Mouse (Mus musculus): ENCODE measurements around the gene Phf11b.
"Not testable (repeated sequence)": the region's sequence is repeated elsewhere in the genome, so short reads cannot be mapped to it uniquely, and the experiment has no call there.

The Phf11b gene

DNA sequence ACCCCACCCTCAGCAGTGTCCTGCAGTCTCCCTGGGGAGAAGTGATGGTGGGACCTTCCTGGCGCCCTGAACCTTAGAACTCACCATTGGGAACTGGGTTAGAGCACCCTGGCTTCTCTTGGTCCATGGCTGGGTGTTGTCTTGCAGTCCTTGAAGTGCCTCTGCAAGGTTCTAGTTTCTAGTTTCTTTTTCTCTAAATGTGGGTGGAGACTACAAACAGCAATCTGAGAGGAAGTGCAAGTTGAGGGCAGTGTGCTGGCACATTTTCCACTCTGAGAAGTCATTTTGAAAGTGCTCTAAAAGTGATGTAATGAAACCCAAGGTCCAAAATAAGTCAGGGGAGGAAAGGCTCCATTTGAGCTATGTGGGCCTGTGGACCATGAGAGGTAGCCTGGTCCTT, at the start of gene Phf11b:
Gene Phf11b, minus strand, starts transcription at position 163 of the 400 bp plus-strand sequence.
- not testable (repeated sequence) for DNase-seq (ENCODE audit: low read depth, low spot score)

- DNase-seq (ENCODE audit: low read depth, low spot score): not testable (repeated sequence)
These were observed 49.0 kb upstream of the Phf11b start for GRCm38 (mm10) chr14:59390181-59390580.

DNA sequence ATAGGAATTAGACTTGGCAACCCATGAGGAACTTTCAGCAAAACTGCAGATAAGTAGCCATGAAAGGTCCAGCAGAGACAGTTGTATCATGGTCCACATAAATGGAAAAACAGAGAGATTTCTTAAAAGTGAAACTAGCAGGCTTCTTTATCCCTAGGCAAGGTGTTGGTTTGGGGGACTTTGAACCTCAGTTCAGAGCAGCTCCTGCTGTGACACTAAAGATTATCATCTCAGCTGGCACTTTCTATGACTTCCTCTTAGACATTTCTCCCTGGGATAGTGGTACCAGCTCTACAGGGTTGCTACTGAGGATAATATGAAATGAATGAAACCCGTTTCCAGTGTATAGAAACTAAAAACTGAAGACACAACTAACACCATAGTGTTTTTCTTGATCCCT, 48.4 kb upstream of the Phf11b start:
- DNase-seq (ENCODE audit: low read depth, low spot score): no peak

GRCm38 (mm10) chr14:59370348-59371068, 29.4 kb upstream of the Phf11b start:
- DNase-seq (ENCODE audit: low read depth, low spot score): peak; percentile 99

- peak; percentile 80 for DNase-seq (ENCODE audit: low read depth, low spot score)
These were observed 25.4 kb upstream of the Phf11b start for GRCm38 (mm10) chr14:59366386-59367105.

DNA sequence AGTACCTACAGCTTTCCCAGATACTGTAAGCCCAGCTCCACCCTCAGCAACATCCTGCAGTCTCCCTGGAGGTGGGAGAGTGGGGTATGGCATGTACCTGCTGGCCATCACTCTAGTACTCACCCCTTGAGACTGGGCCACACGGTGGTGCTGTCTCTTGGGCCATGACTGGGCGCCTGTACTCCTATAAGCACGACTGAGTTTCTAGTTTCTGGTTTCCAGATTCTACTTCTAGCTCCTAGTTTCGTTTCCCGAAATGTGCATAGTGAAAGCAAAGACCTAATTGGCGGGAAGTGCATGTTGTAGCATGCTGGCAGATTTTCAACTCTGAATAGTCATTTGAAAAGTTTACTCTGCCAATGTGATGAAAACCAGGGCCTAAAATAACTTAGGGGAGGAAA, 24.1 kb upstream of the Phf11b start, which contains the start of gene Phf11d:
Gene Phf11d, minus strand, starts transcription at position 227 of the 401 bp plus-strand sequence.
- peak; percentile 18 for DNase-seq (ENCODE audit: low read depth, low spot score)

GRCm38 (mm10) chr14:59339541-59339940, 1.6 kb downstream of the Phf11b start:
- no peak for DNase-seq (ENCODE audit: low read depth, low spot score)

DNA sequence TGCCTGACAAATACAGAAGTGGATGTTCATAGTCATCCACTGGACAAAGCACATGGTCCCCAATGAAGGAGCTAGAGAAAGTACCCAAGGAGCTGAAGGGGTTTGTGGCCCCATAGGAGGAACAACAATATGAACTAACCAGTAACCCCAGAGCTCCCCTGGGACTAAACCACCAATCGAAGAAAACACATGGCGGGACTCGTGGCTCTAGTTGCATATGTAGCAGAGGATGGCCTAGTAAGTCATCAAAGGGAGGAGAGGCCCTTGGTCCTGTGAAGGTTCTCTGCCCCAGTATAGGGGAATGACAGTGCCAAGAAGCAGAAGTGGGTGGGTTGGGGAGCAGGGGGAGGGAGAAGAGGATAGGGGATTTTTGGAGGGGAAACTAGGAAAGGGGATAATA, 5.1 kb downstream of the Phf11b start:
- DNase-seq (ENCODE audit: low read depth, low spot score): not testable (repeated sequence)

DNA sequence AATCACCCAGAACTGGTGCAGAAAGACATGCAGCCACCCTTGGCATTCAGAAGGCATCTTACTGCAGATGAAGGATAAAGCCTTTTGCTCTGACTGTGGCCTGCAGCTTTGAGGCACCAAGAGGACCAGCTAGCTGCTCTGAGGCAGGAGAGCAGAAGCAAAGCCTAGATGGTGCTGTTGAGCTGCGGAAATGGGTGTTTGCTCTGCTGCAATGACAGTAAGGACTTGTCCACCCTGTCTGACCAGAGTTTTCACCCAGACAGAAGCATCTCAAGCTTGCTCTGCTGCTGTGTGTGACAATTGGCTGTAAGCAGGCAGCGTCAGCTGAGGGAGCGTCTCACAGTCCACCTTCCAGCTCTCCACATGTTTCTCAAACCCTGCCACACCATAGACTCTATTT, 10.7 kb downstream of the Phf11b start:
- not testable (repeated sequence) for DNase-seq (ENCODE audit: low read depth, low spot score)

- not testable (repeated sequence) for DNase-seq (ENCODE audit: low read depth, low spot score)
These were observed 21.2 kb downstream of the Phf11b start for GRCm38 (mm10) chr14:59319970-59320369.

DNA sequence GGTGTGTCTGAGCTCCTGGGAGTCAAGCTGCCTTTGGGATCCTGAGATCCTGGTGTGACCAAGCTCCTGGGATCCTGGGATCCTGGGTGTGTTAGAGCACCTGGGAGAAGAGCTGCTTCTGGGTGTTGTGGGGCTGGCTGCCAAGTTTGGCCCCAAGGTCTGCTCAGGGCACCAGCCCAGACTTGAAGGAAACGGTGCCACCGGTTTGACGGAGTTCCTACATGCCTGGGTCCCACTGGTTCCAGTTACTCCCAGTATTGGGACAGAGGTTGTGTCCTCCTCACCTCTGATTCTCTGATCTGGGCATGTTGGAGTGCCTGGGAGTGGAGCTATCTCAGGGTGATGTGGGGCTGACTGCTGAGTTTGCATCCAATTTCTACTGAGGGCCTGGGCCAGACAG, 22.1 kb downstream of the Phf11b start:
- not testable (repeated sequence) for DNase-seq (ENCODE audit: low read depth, low spot score)

- DNase-seq (ENCODE audit: low read depth, low spot score): not testable (repeated sequence)
These were observed 43.8 kb downstream of the Phf11b start, which contains the start of gene Phf11a for GRCm38 (mm10) chr14:59297391-59297790. Gene Phf11a (minus strand): TSS chr14:59297522.

DNA sequence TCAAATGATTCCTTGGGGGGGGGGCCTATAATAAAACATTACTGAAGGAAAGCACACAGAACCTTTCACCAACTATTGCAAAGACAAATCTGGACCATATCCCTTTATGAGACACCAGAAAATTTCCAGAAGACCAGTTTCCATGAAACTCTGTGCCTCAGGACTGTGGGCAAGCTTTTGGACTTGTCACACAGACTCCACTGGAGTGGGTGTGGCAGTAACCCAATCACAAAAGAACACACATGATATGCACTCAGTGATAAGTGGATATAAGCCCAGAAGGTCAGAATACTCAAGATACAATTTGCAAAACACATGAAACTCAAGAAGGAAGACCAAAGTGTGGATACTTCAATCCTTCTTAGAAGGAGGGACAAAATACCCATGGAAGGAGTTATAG, 49.4 kb downstream of the Phf11b start:
- not testable (repeated sequence) for DNase-seq (ENCODE audit: low read depth, low spot score)

DNA sequence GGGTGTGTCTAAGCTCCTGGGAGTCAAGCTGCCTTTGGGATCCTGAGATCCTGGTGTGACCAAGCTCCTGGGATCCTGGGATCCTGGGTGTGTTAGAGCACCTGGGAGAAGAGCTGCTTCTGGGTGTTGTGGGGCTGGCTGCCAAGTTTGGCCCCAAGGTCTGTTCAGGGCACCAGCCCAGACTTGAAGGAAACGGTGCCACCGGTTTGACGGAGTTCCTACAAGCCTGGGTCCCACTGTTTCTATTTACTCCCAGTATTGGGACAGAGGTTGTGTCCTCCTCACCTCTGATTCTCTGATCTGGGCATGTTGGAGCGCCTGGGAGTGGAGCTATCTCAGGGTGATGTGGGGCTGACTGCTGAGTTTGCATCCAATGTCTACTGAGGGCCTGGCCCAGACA, 66.2 kb downstream of the Phf11b start:
- DNase-seq (ENCODE audit: low read depth, low spot score): not testable (repeated sequence)

All from R1 (cell line).